Mouse (Mus musculus): ENCODE measurements around the gene Ost4.

GRCm38 (mm10) chr5:30954065-30954464 is 46.5 kb upstream of the Ost4 start:
- TF ChIP-seq EP300 (IDR thresholded peaks at IDR 0.05; ENCODE audit: low read depth) (no peak), CTCF (IDR thresholded peaks at IDR 0.05; ENCODE audit: low read depth) (no peak)
